In the genomic region with DNA sequence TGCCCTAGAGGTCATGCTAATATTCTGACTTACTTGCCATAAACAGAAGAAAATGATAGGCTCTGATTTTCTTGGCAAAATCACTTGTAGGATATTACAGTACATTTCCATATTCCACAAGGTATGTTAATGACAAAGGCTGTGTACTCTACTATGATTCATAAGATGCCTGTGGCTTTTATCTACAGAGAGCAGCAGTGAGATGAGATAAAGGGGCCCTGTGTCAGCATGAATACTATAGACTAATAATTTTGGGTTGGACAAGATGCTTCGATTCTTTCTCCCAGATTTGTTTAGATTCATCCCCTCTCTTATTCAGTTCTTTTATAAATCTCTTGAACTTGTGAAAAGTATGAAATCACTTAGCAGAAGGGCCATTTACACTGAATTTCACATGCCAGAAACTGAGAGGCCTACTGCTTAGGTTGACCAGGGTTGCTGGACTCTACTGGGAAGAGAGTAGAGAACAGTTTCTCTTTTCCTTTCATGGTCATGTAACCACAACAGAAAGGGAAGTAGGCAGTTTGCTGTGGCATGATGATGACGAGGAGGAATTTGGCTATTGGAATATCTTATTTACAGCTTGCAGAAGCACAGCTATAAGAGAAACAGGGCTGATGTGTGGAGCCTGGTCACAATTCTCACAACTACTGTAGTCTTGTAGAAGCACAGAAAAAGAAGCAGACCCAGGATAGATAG, we compare ENCODE assay signal across 25 mouse cellular contexts. TPM values are rescaled to one million over a fixed set of nuclear protein-coding genes. Genes with fewer than 3 reads are reported as not detected.
"Had no signal": no experiment of that assay in that cellular context is flagged by ENCODE, and none has a peak within 500 bp of the region (broad histone marks: within the 10 kb centered on the region; RNA-seq: fewer than 3 reads in every experiment).

No protein-coding gene starts in this region.

- H3K36me3 ChIP-seq: limb, embryonic 10.5 days; limb, embryonic 13.5 days; liver, embryonic 12.5 days; liver, embryonic 15.5 days; lung, embryonic 15.5 days; neural tube, embryonic 13.5 days had no signal

- H3K4me2 ChIP-seq: limb, embryonic 13.5 days; liver, embryonic 12.5 days; liver, embryonic 15.5 days; lung, embryonic 15.5 days; midbrain, embryonic 11.5 days; neural tube, embryonic 13.5 days had no signal

- DNase-seq: kidney, adult 11 months; kidney, adult 9 months; kidney, postnatal 25 days; layer of hippocampus, adult 9-11 months; liver; lung, adult 18-20 months; lung, postnatal 10 days; lung, postnatal 36 days; midbrain, embryonic 14.5 days; right cerebral cortex, postnatal 14 days; right cerebral cortex, postnatal 4 days; spleen, adult 18-20 months; thymus, adult 18-20 months; thymus, postnatal 36 days had no signal

- H3K4me1 ChIP-seq: limb, embryonic 10.5 days; limb, embryonic 13.5 days; liver, embryonic 12.5 days; liver, embryonic 15.5 days; lung, embryonic 15.5 days had no signal

- H3K27ac ChIP-seq: layer of hippocampus, adult 2 months; limb, embryonic 10.5 days; limb, embryonic 13.5 days; liver, embryonic 12.5 days; liver, embryonic 15.5 days; lung, embryonic 15.5 days; neural tube, embryonic 13.5 days had no signal

- H3K27me3 ChIP-seq: limb, embryonic 13.5 days; liver, embryonic 12.5 days; liver, embryonic 15.5 days; lung, embryonic 15.5 days; neural tube, embryonic 13.5 days had no signal

- H3K9ac ChIP-seq: limb, embryonic 13.5 days; liver, embryonic 12.5 days; liver, embryonic 15.5 days; lung, embryonic 15.5 days; neural tube, embryonic 13.5 days had no signal

- H3K9me3 ChIP-seq: limb, embryonic 10.5 days; limb, embryonic 13.5 days; liver, embryonic 12.5 days; liver, embryonic 15.5 days; lung, embryonic 15.5 days; neural tube, embryonic 13.5 days had no signal

- ATAC-seq: liver, embryonic 12.5 days had no signal

- H3K4me3 ChIP-seq: layer of hippocampus, adult 2 months; limb, embryonic 10.5 days; limb, embryonic 13.5 days; liver, embryonic 12.5 days; liver, embryonic 15.5 days; lung, embryonic 15.5 days; myocyte; neural tube, embryonic 13.5 days had no signal

RNA-seq across cellular contexts. Expression of a gene that starts 15.1 kb away (rescaled TPM):
- total RNA-seq: megakaryocyte-erythroid progenitor cell, adult 5-6 weeks; neutrophil, adult 5-6 weeks had no signal
- polyA plus RNA-seq: myocyte had no signal
